Mouse (Mus musculus) small intestine, adult 2 months (tissue): ENCODE measurements around the gene Slc24a4. TPM values are rescaled to one million over a fixed set of nuclear protein-coding genes. Genes with fewer than 3 reads are reported as not detected.

Experiments
- H3K27ac ChIP-seq: fragments of 200-500 bp; 2 replicates; pipeline ENCODE4 v1.5.1; 2012; ENCODE audit warnings: low read depth, low read length, control low read depth, inconsistent platforms; ENCODE audit not compliant: insufficient read depth
- H3K27me3 ChIP-seq: fragments of 200-500 bp; 2 replicates; pipeline ENCODE4 v1.6.1; 2012; ENCODE audit warnings: mild to moderate bottlenecking, moderate library complexity, low read length, inconsistent platforms; ENCODE audit not compliant: control insufficient read depth, insufficient read depth
- H3K36me3 ChIP-seq: fragments of 200-500 bp; 2 replicates; pipeline ENCODE4 v1.6.1; 2012; ENCODE audit warnings: mild to moderate bottlenecking, low read length, control low read depth, inconsistent platforms; ENCODE audit not compliant: control insufficient read depth, insufficient read depth
- H3K4me1 ChIP-seq: fragments of 200-500 bp; 2 replicates; pipeline ENCODE4 v1.6.1; 2012; ENCODE audit warnings: low read length, inconsistent platforms, mixed read lengths; ENCODE audit not compliant: control insufficient read depth, insufficient read depth, insufficient read length
- H3K4me3 ChIP-seq: fragments of 200-500 bp; 2 replicates; pipeline ENCODE4 v1.5.1; 2012; ENCODE audit warnings: low read depth, mild to moderate bottlenecking, control low read depth, inconsistent platforms, low read length, moderate library complexity
- CTCF ChIP-seq: fragments of 200-500 bp; IDR thresholded peaks from 2 replicates; pipeline ENCODE4 v1.5.1; 2012; ENCODE audit warnings: low read depth, mild to moderate bottlenecking, control low read depth, inconsistent platforms, low read length, moderate library complexity, mixed read lengths; ENCODE audit not compliant: insufficient replicate concordance, insufficient read length; ENCODE audit errors: extremely low read depth
- POLR2A ChIP-seq: fragments of 200-500 bp; IDR thresholded peaks from 2 replicates; pipeline ENCODE4 v1.6.1; 2012; ENCODE audit warnings: low read depth, mild to moderate bottlenecking, control low read depth, inconsistent platforms, low read length, moderate library complexity
- WGBS: fragments of 180-500 bp; shearing (Covaris S2); methylation state at CpG from one replicate; pipeline ENCODE4 v1.1.7; 2018; 5-methylcytosine and 5-hydroxymethylcytosine counted together
- polyA plus RNA-seq: library from polyadenylated mRNA; depleted of rRNA; stranded (reverse); fragments of >200 nt; gene quantifications from 2 replicates; pipeline ENCODE4 v1.2.3, GENCODE M21; 2012

Slc24a4 gene
- polyA plus RNA-seq, 1 experiment = not detected

DNA sequence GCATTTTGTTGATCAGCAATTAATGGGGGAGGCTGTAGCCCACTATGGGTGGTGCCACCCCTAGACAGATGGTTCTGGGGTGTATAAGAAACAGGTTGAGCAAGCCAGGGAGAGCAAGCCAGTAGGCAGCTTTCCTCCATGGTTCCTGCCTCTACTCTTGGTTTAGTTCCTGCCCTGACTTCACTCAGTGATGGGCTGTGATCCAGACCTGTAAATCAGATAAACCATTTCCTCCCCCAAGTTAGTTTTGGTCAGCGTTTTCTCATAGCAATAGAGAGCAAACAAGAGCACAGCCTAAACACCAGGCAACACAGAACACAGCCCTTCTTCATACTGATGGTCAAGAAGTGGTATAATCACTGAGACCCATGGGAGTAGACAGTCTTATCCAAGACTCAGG is 173.1 kb downstream of the Slc24a4 start:
- Histone ChIP-seq H3K36me3 (no peaks in the 10 kb centered on the region), H3K27me3 (no peaks in the 10 kb centered on the region), H3K4me1 (peaks cover 31% of the 10 kb centered on the region; the same call in 1 of the 2 replicates), H3K4me3 (no peak overlapping the region), H3K27ac (peak overlapping the region; percentile 42)
- TF ChIP-seq POLR2A = no peak
- TF ChIP-seq CTCF = no peak
- WGBS = 45% methylated on average over 1 of the region's 1 CpGs

DNA sequence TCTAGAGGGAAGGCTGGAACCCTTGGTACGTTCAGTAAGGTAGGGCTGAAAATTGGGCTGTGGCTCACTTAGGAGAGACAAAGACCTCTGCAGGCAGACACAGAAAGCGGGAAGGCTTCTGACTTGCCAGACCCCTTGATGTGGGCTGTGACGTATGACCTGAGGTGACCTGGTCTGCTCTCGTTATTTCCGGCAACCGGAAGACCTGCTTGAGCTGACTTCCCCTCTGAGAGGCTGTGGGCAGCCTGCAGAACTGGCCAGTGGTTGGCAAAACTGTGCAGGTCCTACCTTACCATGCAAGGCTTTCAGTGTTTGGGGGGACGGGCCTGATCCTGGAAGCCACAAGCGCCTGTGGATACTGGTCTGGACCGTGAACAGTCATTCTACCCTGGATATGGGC is 173.8 kb downstream of the Slc24a4 start:
- H3K4me1 ChIP-seq = peaks cover 31% of the 10 kb centered on the region; the same call in 1 of the 2 replicates
- H3K4me3 ChIP-seq = no peak overlapping the region
- H3K27ac ChIP-seq = peak overlapping the region; percentile 42
- WGBS = 83% methylated on average over 9 of the region's 9 CpGs
- no peaks in the 10 kb centered on the region for H3K36me3 ChIP-seq
- no peaks in the 10 kb centered on the region for H3K27me3 ChIP-seq
- TF ChIP-seq CTCF = no peak

DNA sequence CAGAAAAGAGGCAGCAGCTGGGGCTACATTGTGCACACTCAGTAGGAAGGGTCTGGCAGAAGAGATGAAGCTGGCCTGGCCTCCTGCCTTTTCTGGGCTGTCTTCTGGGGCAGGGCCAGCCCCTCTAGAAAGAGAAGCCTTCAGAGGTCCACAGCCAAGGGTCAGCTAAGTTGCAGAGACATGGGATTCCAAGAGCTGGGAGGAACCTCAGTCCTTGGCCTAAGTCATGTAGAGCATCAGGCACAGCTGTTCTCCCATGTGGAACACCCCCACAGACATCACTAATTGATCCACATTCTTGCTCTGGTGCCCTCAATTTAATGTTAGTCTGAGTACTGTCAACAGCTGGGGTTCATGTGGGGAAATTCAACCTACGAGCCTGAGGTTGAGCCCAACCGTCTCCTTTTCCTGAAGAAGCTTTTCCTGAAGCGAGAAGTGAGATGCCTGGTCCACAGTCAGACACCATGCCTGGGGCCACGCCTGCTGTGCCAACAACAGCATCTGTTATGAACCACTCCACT is 174.4 kb downstream of the Slc24a4 start:
- H3K4me3 ChIP-seq = no peak overlapping the region
- H3K4me1 ChIP-seq = peaks cover 31% of the 10 kb centered on the region; the same call in 1 of the 2 replicates
- H3K36me3 ChIP-seq = no peaks in the 10 kb centered on the region
- peak overlapping the region; percentile 35; the same call in 1 of the 2 replicates for H3K27ac ChIP-seq
- WGBS = 75% methylated on average over 4 of the region's 4 CpGs
- TF ChIP-seq CTCF (no peak), POLR2A (no peak)
- no peaks in the 10 kb centered on the region for H3K27me3 ChIP-seq

DNA sequence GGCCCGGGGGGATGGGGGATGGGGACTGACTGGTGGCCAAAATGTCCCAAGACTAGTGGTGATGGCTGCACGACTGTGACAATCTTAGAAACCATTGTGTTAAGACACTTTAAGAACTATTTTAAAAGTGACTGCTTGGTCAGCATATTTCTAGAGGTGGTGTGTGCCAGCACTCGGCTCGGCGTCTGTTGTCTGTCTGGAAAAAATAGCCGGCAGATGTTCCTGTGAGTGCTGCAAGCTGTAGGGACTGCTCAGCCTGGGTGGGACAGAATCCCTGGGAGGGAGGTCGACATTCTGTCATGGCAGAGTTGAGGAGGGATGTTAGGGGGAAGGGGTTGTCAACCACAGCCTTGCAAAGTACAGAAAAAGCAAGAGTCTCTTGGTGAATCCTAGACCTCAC is 175.3 kb downstream of the Slc24a4 start:
- Histone ChIP-seq H3K27me3 (no peaks in the 10 kb centered on the region), H3K4me1 (peaks cover 35% of the 10 kb centered on the region; the same call in 1 of the 2 replicates), H3K4me3 (no peak overlapping the region), H3K27ac (no peak overlapping the region), H3K36me3 (no peaks in the 10 kb centered on the region)
- 63% methylated on average over 7 of the region's 7 CpGs for WGBS
- TF ChIP-seq POLR2A (no peak), CTCF (no peak)

DNA sequence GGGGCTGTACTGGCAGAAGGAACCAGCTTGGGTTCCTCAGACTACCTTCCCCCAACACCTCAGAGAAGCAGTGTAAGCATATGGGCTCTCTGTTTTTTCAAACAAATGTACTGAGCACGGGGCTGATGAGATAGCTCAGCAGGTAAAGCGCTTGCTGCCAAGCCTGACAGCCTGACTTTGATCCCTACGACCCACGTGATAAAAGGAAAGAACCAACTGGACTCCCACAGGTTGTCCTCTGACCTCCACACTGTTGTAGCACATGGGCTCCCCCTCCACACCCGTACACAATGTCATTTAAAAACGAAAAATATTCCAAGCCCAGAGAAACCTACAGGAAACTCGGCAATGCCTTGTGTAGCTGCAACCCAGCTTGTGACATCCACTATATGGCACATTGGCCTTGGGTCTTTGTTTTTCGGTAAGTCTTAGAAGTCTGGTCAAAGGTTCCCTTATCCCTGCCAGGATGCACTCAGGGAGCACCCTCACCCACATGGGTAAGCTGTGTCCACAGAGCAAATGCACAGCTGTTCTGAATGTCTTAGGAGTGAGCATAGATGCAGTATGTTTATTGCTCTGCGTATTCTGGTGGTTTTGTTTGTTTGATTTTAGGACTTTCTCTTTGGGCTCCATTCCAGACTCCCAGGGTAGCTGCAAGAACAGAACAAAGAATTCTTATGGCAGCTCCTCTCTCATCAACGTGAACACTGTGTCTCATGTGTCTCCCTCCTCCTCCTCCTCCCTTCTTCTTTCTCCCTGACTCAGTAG is 176.7 kb downstream of the Slc24a4 start:
- peaks cover 36% of the 10 kb centered on the region; the same call in 1 of the 2 replicates for H3K4me1 ChIP-seq
- H3K36me3 ChIP-seq = no peaks in the 10 kb centered on the region
- WGBS = 19% methylated on average over 10 of the region's 10 CpGs
- TF ChIP-seq POLR2A (no peak), CTCF (no peak)
- H3K27ac ChIP-seq = no peak overlapping the region
- no peak overlapping the region for H3K4me3 ChIP-seq
- H3K27me3 ChIP-seq = no peaks in the 10 kb centered on the region

DNA sequence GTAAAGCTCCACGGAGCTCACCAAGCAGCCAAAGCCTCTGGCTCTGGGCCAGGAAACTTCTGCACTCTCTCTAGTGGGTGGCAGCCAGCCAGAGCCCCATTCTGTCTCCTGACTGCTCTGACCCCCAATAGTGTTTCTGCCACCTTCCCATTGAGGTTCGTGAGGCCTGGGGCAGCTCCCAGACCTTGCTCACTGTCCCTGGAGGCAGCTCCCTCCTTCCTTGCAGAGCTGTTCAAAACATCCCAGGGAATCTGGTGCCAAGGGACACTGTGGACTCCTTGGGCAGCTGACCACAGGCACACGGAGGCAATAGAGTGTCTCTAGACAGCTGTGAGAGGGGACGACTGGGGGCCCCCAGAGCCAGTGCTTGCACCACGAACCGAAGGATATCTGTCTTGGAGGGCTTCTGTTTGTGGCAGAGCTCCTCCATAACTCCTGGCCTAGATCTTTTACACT is 179.5 kb downstream of the Slc24a4 start:
- Histone ChIP-seq H3K27me3 (no peaks in the 10 kb centered on the region), H3K4me1 (peaks cover 26% of the 10 kb centered on the region; the same call in 1 of the 2 replicates), H3K36me3 (no peaks in the 10 kb centered on the region; the same call in 1 of the 2 replicates), H3K4me3 (no peak overlapping the region), H3K27ac (peak overlapping the region; percentile 7; the same call in 1 of the 2 replicates)
- 60% methylated on average over 6 of the region's 6 CpGs for WGBS
- no peak for TF ChIP-seq POLR2A
- TF ChIP-seq CTCF = no peak

DNA sequence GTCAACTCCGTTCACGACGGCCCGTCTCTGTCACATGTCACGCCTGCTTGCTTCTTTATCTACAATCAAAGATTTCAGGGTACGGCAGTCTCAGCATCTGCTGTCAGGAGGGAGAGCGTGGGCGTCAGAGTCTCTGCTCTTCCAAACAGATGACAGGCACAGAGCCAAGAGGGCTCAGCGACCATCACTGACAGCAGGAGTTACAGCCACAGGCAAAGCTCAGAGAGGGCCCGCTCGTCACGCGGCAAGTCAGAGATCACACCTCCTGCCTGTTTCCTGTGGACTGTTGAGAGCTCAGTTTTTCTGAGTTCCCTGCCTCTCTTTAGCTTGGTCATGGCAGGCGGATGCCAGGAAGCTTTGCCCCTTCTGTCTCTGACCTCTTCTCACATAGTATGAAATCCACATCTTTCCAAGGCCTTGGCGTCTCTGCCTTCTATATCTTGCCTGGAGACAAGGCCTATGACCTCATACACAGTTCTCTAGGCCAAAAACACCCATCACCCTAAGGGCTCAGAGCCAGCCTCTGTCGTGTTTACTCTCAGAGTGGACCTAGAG is 180.0 kb downstream of the Slc24a4 start:
- H3K36me3 ChIP-seq = peaks cover 3% of the 10 kb centered on the region; the same call in 1 of the 2 replicates
- H3K4me1 ChIP-seq = peaks cover 26% of the 10 kb centered on the region; the same call in 1 of the 2 replicates
- TF ChIP-seq CTCF (no peak), POLR2A (no peak)
- no peak overlapping the region for H3K4me3 ChIP-seq
- 60% methylated on average over 16 of the region's 16 CpGs for WGBS
- H3K27me3 ChIP-seq = no peaks in the 10 kb centered on the region
- H3K27ac ChIP-seq = peak overlapping the region; percentile 7; the same call in 1 of the 2 replicates
